Mouse (Mus musculus): ENCODE results near the gene Adamts8.

- no peak for TF ChIP-seq CTCF (IDR thresholded peaks at IDR 0.05)
- TF ChIP-seq EP300 (IDR thresholded peaks at IDR 0.05) = no peak
Observed at GRCm38 (mm10) chr9:31010040-31010439, 67.7 kb downstream of the Adamts8 start.
